Mouse (Mus musculus) hematopoietic stem cell, adult 5-6 weeks (primary cell): Measurements from ENCODE around the gene Iqch. TPM values are rescaled to one million over a fixed set of nuclear protein-coding genes. Genes with fewer than 3 reads are reported as not detected.
A peak's percentile ranks its signal among the peaks of the same experiment; 100 is the strongest.

Experiments used
- ATAC-seq, 2 experiments: fragments of 125-278 bp in 1 of 2; replicated peaks in 1 of 2; 2 replicates each; pipeline ENCODE4 v1.8.0; 2016 to 2017; ENCODE audit warnings: inconsistent platforms in 2 of 2, mild to moderate bottlenecking in 2 of 2, moderate number of reproducible peaks in 2 of 2, low read depth in 1 of 2, moderate TSS enrichment in 1 of 2; ENCODE audit not compliant: low FRiP score in 2 of 2, poor library complexity in 2 of 2, severe bottlenecking in 2 of 2, insufficient read depth in 1 of 2, low TSS enrichment in 1 of 2
- total RNA-seq: library from RNA; stranded (forward); fragments of 172-1452, 232-1000 nt; gene quantifications from 2 replicates; pipeline ENCODE4 v1.2.3, GENCODE M21; 2017

The Iqch gene
- total RNA-seq, 1 experiment from 2014 or later = 0.40 TPM

DNA sequence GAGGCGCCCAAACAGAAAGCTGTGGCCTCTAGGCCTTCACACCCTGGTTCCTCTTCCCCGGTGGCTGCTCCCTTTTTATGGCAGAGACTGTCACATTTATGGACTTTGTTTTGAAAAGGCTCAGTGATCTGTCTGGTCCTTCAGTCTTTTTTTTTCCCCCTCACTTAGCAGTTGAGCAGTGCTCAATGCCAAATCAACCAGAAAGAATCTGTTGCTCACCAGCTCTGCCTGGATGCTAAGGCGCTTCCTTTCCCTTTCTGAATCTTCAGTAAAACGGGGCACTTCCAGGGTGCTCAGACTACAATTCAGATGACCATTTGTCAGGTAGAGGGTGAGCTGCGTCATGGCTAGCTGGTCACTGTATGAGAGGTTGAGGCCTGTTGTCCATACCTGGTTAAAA, 148.0 kb downstream of the Iqch start:
- ATAC-seq = no peak

DNA sequence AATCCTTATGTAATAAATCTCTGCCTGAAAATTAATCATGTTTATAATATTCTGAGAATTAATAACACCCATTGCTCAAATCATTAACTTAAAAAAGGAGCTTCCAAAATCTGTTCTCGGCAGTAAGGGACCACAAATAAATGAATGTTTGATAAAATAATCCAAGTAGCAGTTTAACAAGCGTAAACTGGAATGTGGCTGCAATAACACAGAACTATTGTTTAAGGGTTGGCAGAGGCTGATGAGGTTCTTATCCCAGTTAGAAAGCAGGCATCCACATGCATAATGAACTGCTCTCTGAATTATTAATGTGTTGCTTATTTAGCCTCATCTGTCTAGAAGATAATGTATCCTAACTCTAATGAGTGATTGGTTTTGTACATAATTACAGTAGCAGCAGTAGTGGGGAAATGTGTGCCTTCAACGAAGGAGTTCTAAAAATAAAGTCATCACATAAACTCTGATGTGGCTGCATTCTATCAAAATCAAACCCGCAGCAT, 151.7 kb downstream of the Iqch start:
- ATAC-seq = no peak

GRCm38 (mm10) chr9:63443695-63444094, 158.6 kb downstream of the Iqch start:
- no peak for ATAC-seq

GRCm38 (mm10) chr9:63430652-63431051, 171.6 kb downstream of the Iqch start:
- no peak for ATAC-seq

- no peak for ATAC-seq
These were observed 181.1 kb downstream of the Iqch start for GRCm38 (mm10) chr9:63421096-63421736.

DNA sequence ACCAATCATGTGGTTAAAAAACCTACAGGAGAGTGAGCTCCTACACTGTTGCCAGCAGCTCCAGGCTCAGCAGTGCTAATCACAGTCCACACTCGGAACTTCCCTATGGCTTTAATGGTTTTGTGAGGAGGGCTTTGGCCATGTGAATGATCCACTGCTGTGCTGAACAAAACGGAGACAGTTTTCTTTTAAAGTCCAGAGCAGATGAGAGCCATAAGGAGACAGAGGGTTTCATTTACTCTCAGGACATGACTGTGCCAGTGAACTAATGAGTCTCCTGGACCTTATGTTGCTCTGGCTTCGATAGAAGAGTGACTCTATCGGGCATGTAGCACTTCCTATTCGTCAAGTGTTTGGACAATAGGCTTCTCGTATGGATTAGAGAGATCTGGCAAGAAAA, 181.9 kb downstream of the Iqch start:
- no peak for ATAC-seq

- ATAC-seq = no peak
These were observed 202.1 kb downstream of the Iqch start for GRCm38 (mm10) chr9:63400176-63400575.

- peak in 1 of 2 experiments; percentile 35; a peak in 2 of 4 replicates for ATAC-seq
These were observed 202.9 kb downstream of the Iqch start for GRCm38 (mm10) chr9:63399463-63399815.

DNA sequence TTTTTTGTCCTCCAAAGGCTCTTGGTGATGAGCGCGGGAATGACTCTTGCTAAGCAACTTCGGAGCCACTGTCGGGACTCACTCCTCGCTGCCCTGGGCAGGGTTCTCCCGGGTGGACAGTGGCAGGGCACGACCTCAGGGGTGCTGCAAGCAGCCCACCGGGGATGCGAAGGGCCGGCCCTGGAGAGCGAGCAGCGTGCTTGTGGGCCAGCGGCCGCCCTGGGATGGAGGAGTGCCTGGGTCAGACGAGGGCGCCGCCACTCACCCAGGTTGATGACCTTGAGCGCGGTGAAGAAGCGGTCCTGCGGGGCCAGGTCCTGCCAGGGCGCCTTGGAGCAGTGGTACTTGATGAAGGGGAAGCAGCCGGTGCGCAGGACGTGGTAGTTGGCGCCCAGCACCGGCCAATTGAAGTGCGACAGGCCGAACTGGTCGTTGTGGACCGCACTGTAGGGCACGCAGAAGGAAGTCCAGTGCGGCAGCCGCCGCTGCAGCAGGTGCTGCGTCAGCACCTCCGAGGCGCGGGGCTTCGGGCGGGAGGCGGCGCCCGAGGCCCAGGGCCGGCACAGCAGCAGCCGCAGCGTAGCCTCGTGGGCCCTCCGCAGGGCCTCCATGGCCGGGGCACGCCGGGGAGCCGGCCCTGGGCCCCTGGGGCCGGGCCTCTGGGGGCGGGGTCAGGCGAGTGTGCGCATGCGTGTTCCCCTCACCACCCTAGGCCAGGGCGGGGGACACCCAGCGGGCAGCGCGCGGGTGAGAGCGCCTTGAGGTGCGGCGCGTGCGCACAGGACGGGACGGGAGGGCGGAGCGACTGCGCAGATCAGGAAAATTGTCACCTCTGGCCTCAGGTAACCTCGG, 203.5 kb downstream of the Iqch start, which contains the start of gene 2300009A05Rik:
2300009A05Rik (minus strand) TSS at position 636 of the 852 bp plus-strand sequence.
- ATAC-seq = peak; percentile 91 to 94

GRCm38 (mm10) chr9:63395612-63396011, 206.7 kb downstream of the Iqch start:
- no peak for ATAC-seq

DNA sequence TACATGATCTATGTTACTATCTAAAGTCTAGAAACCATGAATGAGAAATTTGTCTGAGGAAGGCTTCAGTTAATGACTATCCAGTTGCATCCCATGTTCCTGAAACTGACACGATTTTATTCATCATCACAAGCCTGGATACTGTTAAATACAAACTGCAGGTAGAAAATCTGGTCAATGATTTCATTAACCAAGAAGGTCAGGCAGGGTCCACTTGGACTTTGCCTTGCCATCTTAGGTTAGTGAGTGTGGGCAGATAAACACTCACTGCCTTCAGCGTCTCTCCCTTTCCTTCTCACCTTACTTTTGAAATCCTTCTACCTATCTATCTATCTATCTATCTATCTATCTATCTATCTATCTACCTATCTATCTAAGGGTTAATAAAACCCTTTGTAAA, 211.0 kb downstream of the Iqch start:
- no peak for ATAC-seq

GRCm38 (mm10) chr9:63382761-63383160, 219.5 kb downstream of the Iqch start:
- no peak for ATAC-seq

GRCm38 (mm10) chr9:63380326-63380725, 222.0 kb downstream of the Iqch start:
- ATAC-seq = no peak

DNA sequence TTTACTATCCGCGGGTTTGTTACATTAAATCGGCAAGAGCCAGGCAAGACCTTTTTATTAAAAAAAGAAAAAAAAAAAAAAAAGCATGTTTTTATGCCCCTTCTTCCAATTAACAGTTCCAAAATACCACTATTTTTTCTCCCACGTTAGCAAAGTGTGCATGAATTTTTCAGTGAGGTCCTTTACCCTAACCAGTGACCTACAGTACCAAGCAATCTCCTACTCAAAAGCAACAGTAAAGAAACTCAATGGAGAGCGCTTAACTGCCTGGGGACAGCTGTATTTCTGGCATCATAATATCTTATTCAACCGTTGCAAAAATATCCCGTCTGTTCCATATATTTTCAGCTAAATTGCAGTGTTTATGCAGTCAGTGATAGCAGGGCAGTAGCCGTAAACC, 224.1 kb downstream of the Iqch start:
- no peak for ATAC-seq

DNA sequence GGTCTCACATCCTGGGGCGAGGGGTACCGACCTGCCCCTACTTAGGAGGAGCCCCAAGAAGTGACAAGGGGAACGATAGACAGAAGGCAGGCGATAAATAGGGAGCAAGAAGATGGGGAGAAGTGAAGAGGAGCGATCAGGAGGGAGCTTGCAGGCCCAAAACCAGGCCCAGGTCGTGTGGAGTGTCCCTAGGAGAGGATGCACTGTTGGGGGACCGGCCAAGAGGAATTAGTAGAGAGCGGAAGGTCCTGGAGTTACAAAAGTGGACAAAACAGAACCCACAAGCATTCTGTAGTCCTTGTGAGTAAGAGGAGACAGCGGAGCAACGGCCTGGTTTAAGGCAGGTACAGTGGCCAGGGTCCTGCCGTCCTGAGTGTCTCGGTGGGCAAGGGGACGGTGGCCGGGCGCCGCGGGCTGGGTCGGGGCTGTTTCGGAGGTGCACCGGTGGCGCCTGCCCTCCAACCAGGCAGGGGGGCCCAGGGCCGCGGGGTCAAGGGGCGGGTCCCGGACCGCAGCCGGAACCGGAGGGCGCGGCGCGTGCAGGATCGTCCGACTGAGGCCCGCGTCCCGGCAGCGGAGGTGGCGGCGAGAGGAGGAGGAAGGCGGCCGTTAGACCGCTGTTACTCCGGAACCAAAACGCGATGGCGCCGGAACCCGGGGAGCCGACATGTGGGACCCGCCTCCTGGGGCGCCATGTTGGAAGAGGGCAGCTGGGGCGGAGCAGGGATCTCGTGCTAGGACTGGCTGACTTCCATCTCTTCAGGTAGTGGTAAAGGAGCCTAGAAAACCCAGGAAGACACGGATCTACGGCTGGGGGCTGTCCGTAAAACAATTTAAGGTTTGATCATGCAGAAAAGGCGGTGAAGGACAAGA, 224.8 kb downstream of the Iqch start, which contains the start of gene Map2k5:
Map2k5 (minus strand) TSS at position 633 of the 873 bp plus-strand sequence.
- peak; percentile 92 to 96 for ATAC-seq

- ATAC-seq = no peak
These were observed 229.0 kb downstream of the Iqch start for GRCm38 (mm10) chr9:63373315-63373714.

DNA sequence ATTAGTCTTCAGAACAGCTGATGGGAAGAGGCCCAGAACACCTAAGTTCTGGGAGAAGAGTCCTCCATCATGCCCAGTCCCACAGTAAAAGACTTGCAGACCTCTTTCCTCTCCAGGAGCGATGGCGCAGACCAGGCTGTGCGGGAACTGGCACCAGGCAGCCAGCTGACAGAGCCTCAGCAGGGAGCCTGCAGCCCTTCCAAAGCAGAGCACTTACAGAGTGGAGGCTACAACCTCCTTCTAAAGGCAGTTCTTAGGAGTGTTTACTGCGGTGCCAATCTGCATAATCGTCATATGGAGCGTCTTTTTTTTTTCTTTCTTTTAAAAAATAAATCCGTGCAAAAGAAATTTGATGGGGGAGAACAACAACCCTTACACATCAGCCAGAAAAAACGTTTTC, 229.8 kb downstream of the Iqch start:
- ATAC-seq = no peak
